Mouse (Mus musculus) liver, embryonic 15.5 days (tissue): Measurements from ENCODE around the gene Vsig10l. TPM values are rescaled to one million over a fixed set of nuclear protein-coding genes. Genes with fewer than 3 reads are reported as not detected.
A peak's percentile ranks its signal among the peaks of the same experiment; 100 is the strongest.

Experiments used
- ATAC-seq: fragments of 200-750 bp; cut with Nextera tagmentation; 2 replicates; pipeline ENCODE4 v1.8.0; 2017; ENCODE audit warnings: moderate number of reproducible peaks, mild to moderate bottlenecking, moderate library complexity; ENCODE audit not compliant: insufficient read depth
- H3K27ac ChIP-seq: fragments of 300-500 bp; sonication (generic); replicated peaks from 2 replicates; pipeline ENCODE4 v1.5.1; 2015; ENCODE audit warnings: mild to moderate bottlenecking, inconsistent platforms
- H3K27me3 ChIP-seq: fragments of 300-500 bp; sonication (generic); 2 replicates; pipeline ENCODE4 v1.6.1; 2015; ENCODE audit warnings: mild to moderate bottlenecking, inconsistent platforms
- H3K36me3 ChIP-seq: fragments of 300-500 bp; sonication (generic); replicated peaks from 2 replicates; pipeline ENCODE4 v1.6.1; 2015; ENCODE audit warnings: moderate library complexity, mild to moderate bottlenecking, inconsistent platforms
- H3K4me1 ChIP-seq: fragments of 300-500 bp; sonication (generic); replicated peaks from 2 replicates; pipeline ENCODE4 v1.6.1; 2015; ENCODE audit warnings: inconsistent platforms
- H3K4me2 ChIP-seq: fragments of 300-500 bp; sonication (generic); 2 replicates; pipeline ENCODE4 v1.6.1; 2015; ENCODE audit warnings: moderate library complexity, mild to moderate bottlenecking, inconsistent platforms
- H3K4me3 ChIP-seq: fragments of 300-500 bp; sonication (generic); replicated peaks from 2 replicates; pipeline ENCODE4 v1.5.1; 2015; ENCODE audit warnings: mild to moderate bottlenecking, inconsistent platforms
- H3K9ac ChIP-seq: fragments of 300-500 bp; sonication (generic); 2 replicates; pipeline ENCODE4 v1.6.1; 2015; ENCODE audit warnings: moderate library complexity, mild to moderate bottlenecking, inconsistent platforms
- H3K9me3 ChIP-seq: fragments of 300-500 bp; sonication (generic); replicated peaks from 2 replicates; pipeline ENCODE4 v1.6.1; 2016; ENCODE audit warnings: inconsistent platforms
- WGBS: fragments of 180-500 bp; shearing (Covaris S2); methylation state at CpG from one replicate; pipeline ENCODE4 v1.1.7; 2015; ENCODE audit warnings: mixed read lengths; ENCODE audit not compliant: insufficient replicate concordance; 5-methylcytosine and 5-hydroxymethylcytosine counted together
- polyA plus RNA-seq: library from polyadenylated mRNA; unstranded; fragments of >200 nt; fragmentation: Nextera tagmentation; extraction: Ambion mirVana; gene quantifications from 2 replicates; pipeline ENCODE4 v1.2.1, GENCODE M21; 2015

The Vsig10l gene
- polyA plus RNA-seq, 1 experiment from 2014 or later: 1.5 TPM

- Histone ChIP-seq H3K4me1 (peaks cover 39% of the 10 kb centered on the region), H3K27me3 (no peaks in the 10 kb centered on the region), H3K9ac (no peak overlapping the region), H3K4me2 (no peak overlapping the region), H3K27ac (no peak overlapping the region), H3K36me3 (no peaks in the 10 kb centered on the region), H3K4me3 (no peak overlapping the region), H3K9me3 (no peaks in the 10 kb centered on the region)
- 75% methylated on average over 3 of the region's 3 CpGs for WGBS
- no peak for ATAC-seq
Measured at GRCm38 (mm10) chr7:43441071-43441470, 21.9 kb upstream of the Vsig10l start.

- peaks cover 54% of the 10 kb centered on the region for H3K4me1 ChIP-seq
- no peaks in the 10 kb centered on the region for H3K36me3 ChIP-seq
- no peak for ATAC-seq
- peak overlapping the region; percentile 61 for H3K9ac ChIP-seq
- H3K9me3 ChIP-seq: no peaks in the 10 kb centered on the region
- no peaks in the 10 kb centered on the region for H3K27me3 ChIP-seq
- peak overlapping the region; percentile 99 for H3K4me2 ChIP-seq
- WGBS: 18% methylated on average over 9 of the region's 9 CpGs
- peak overlapping the region; percentile 75 for H3K4me3 ChIP-seq
- peak overlapping the region; percentile 91 for H3K27ac ChIP-seq
Measured at GRCm38 (mm10) chr7:43442684-43443083, 20.3 kb upstream of the Vsig10l start.

GRCm38 (mm10) chr7:43443126-43443916 lies 19.6 kb upstream of the Vsig10l start:
- no peaks in the 10 kb centered on the region for H3K9me3 ChIP-seq
- no peaks in the 10 kb centered on the region for H3K27me3 ChIP-seq
- ATAC-seq: peak; percentile 85
- no peaks in the 10 kb centered on the region for H3K36me3 ChIP-seq
- H3K9ac ChIP-seq: peak overlapping the region; percentile 61
- H3K4me3 ChIP-seq: peak overlapping the region; percentile 75
- peak overlapping the region; percentile 99 for H3K4me2 ChIP-seq
- under 1% methylated on average over 36 of the region's 36 CpGs for WGBS
- peaks cover 55% of the 10 kb centered on the region for H3K4me1 ChIP-seq
- H3K27ac ChIP-seq: peak overlapping the region; percentile 91

GRCm38 (mm10) chr7:43443917-43444293 lies 19.0 kb upstream of the Vsig10l start, which contains the start of the genes Etfb and Gm45233:
TSS of gene Etfb (plus strand) at chr7:43444083.
TSS of gene Gm45233 (plus strand) at chr7:43444128.
- Histone ChIP-seq H3K36me3 (no peaks in the 10 kb centered on the region), H3K4me1 (peaks cover 55% of the 10 kb centered on the region), H3K27me3 (no peaks in the 10 kb centered on the region), H3K9me3 (no peaks in the 10 kb centered on the region), H3K4me2 (peak within 1 kb of the TSS; percentile 99), H3K27ac (peak within 1 kb of the TSS; percentile 91), H3K4me3 (peak within 1 kb of the TSS; percentile 75), H3K9ac (peak within 1 kb of the TSS; percentile 61)
- under 1% methylated on average over 27 of the region's 27 CpGs for WGBS
- peak; percentile 93 for ATAC-seq

GRCm38 (mm10) chr7:43447801-43448200 lies 15.2 kb upstream of the Vsig10l start:
- no peak overlapping the region for H3K27ac ChIP-seq
- 57% methylated on average over 4 of the region's 4 CpGs for WGBS
- no peak overlapping the region for H3K9ac ChIP-seq
- H3K9me3 ChIP-seq: no peaks in the 10 kb centered on the region
- no peaks in the 10 kb centered on the region for H3K27me3 ChIP-seq
- no peak overlapping the region for H3K4me2 ChIP-seq
- peaks cover 13% of the 10 kb centered on the region for H3K36me3 ChIP-seq
- no peak for ATAC-seq
- H3K4me3 ChIP-seq: no peak overlapping the region
- H3K4me1 ChIP-seq: peaks cover 38% of the 10 kb centered on the region

- peaks cover 34% of the 10 kb centered on the region for H3K4me1 ChIP-seq
Measured at GRCm38 (mm10) chr7:43448246-43448645, 14.7 kb upstream of the Vsig10l start.

GRCm38 (mm10) chr7:43449811-43450210 lies 13.1 kb upstream of the Vsig10l start:
- Histone ChIP-seq H3K4me1 (peaks cover 30% of the 10 kb centered on the region), H3K36me3 (peaks cover 33% of the 10 kb centered on the region), H3K4me2 (no peak overlapping the region), H3K27me3 (no peaks in the 10 kb centered on the region), H3K27ac (no peak overlapping the region), H3K4me3 (no peak overlapping the region), H3K9ac (no peak overlapping the region), H3K9me3 (no peaks in the 10 kb centered on the region)
- 84% methylated on average over 2 of the region's 2 CpGs for WGBS
- no peak for ATAC-seq

More at GRCm38 (mm10) chr7:43448246-43448645, 14.7 kb upstream of the Vsig10l start:
- H3K9ac ChIP-seq: no peak overlapping the region
- H3K27ac ChIP-seq: no peak overlapping the region
- H3K36me3 ChIP-seq: peaks cover 17% of the 10 kb centered on the region
- H3K4me3 ChIP-seq: no peak overlapping the region
- no peak for ATAC-seq
- H3K4me2 ChIP-seq: no peak overlapping the region
- H3K9me3 ChIP-seq: no peaks in the 10 kb centered on the region
- H3K27me3 ChIP-seq: no peaks in the 10 kb centered on the region
- 61% methylated on average over 3 of the region's 3 CpGs for WGBS

- H3K4me3 ChIP-seq: no peak overlapping the region
- no peak for ATAC-seq
- peaks cover 14% of the 10 kb centered on the region for H3K4me1 ChIP-seq
- peaks cover 46% of the 10 kb centered on the region for H3K36me3 ChIP-seq
- no peaks in the 10 kb centered on the region for H3K27me3 ChIP-seq
- H3K9me3 ChIP-seq: no peaks in the 10 kb centered on the region
- no peak overlapping the region for H3K9ac ChIP-seq
- WGBS: 88% methylated on average over 11 of the region's 11 CpGs
- H3K27ac ChIP-seq: no peak overlapping the region
- H3K4me2 ChIP-seq: no peak overlapping the region
Measured at GRCm38 (mm10) chr7:43451726-43452125, 11.2 kb upstream of the Vsig10l start.

- no peak overlapping the region for H3K4me2 ChIP-seq
- H3K27ac ChIP-seq: no peak overlapping the region
- 27% methylated on average over 4 of the region's 4 CpGs for WGBS
- H3K9ac ChIP-seq: no peak overlapping the region
- peaks cover 53% of the 10 kb centered on the region for H3K36me3 ChIP-seq
- H3K4me3 ChIP-seq: no peak overlapping the region
- H3K9me3 ChIP-seq: no peaks in the 10 kb centered on the region
- H3K4me1 ChIP-seq: peaks cover 6% of the 10 kb centered on the region
- H3K27me3 ChIP-seq: no peaks in the 10 kb centered on the region
- ATAC-seq: no peak
Measured at GRCm38 (mm10) chr7:43452609-43453008, 10.3 kb upstream of the Vsig10l start.

- no peak overlapping the region for H3K4me3 ChIP-seq
- no peaks in the 10 kb centered on the region for H3K27me3 ChIP-seq
- 72% methylated on average over 14 of the region's 14 CpGs for WGBS
- peaks cover 57% of the 10 kb centered on the region for H3K36me3 ChIP-seq
- peaks cover 4% of the 10 kb centered on the region for H3K4me1 ChIP-seq
- H3K4me2 ChIP-seq: no peak overlapping the region
- no peak overlapping the region for H3K9ac ChIP-seq
- no peak overlapping the region for H3K27ac ChIP-seq
- no peak for ATAC-seq
- H3K9me3 ChIP-seq: no peaks in the 10 kb centered on the region
Measured at GRCm38 (mm10) chr7:43453599-43454355, 9.2 kb upstream of the Vsig10l start.

GRCm38 (mm10) chr7:43454371-43454770 lies 8.6 kb upstream of the Vsig10l start:
- ATAC-seq: no peak
- H3K4me2 ChIP-seq: no peak overlapping the region
- H3K27me3 ChIP-seq: no peaks in the 10 kb centered on the region
- H3K4me3 ChIP-seq: no peak overlapping the region
- WGBS: 69% methylated on average over 6 of the region's 6 CpGs
- H3K36me3 ChIP-seq: peaks cover 57% of the 10 kb centered on the region
- no peaks in the 10 kb centered on the region for H3K9me3 ChIP-seq
- H3K27ac ChIP-seq: no peak overlapping the region
- H3K4me1 ChIP-seq: 0 out of 2 replicates have a peak, but pooled peaks cover 4% of the 10 kb centered on the region
- no peak overlapping the region for H3K9ac ChIP-seq
